Comparison of ENCODE assay signal across 11 mouse cellular contexts in the genomic region with DNA sequence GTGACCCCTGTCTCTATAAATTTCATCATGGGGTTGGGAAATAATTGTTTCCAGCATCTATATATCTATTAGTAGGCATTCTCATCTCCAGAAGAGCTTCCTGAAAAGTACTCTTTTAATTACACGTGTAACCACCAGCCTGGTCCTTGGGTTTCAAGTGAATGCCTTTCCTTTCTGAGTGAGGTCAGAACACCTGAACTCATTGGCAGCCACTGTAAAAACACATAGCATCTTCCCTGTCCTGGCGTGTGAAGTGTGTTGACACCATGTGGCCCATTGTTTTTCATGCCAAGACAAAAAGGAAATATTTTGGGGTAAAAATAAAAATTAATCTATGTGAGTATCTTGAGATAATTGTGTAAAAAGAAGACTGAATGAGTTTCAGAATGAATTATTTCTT.
DNase-seq lines count a peak whose midpoint lies in the region; ATAC-seq and TF ChIP-seq lines count a peak whose summit lies in the region.
"Had no signal": no experiment of that assay in that cellular context is flagged by ENCODE, and none has a peak within 500 bp of the region (broad histone marks: within the 10 kb centered on the region; RNA-seq: fewer than 3 reads in every experiment).

No protein-coding gene starts in this region.

- 0 out of 2 replicates have a peak, but pooled peaks cover 5% of the 10 kb centered on the region for H3K9me3 ChIP-seq in forebrain, embryonic 10.5 days
- no peaks in the 10 kb centered on the region; the same call in 1 of the 2 replicates for H3K9me3 ChIP-seq in hindbrain, embryonic 16.5 days (ENCODE audit: control insufficient read depth, low read length)
- no peaks in the 10 kb centered on the region for H3K9me3 ChIP-seq in neural tube, embryonic 11.5 days (ENCODE audit: control insufficient read depth, low read length)
- H3K9me3 ChIP-seq: G1E had no signal

- H3K9ac ChIP-seq in hindbrain, embryonic 16.5 days (ENCODE audit: low read depth, low read length) = no peak overlapping the region
- H3K9ac ChIP-seq in neural tube, embryonic 11.5 days (ENCODE audit: low read length) = no peak overlapping the region

- no peak overlapping the region for H3K4me2 ChIP-seq in hindbrain, embryonic 16.5 days (ENCODE audit: low read length)
- H3K4me2 ChIP-seq in neural tube, embryonic 11.5 days (ENCODE audit: low read depth) = no peak overlapping the region
- H3K4me2 ChIP-seq: liver, embryonic 11.5 days had no signal

- intact Hi-C loops in gastrocnemius, adult 2 months (cut with DNase I) = no loop called here

- DNase-seq in gastrocnemius, adult 2 months = no peak
- DNase-seq in gastrocnemius, adult 8-10 months (ENCODE audit: low spot score in 2 of 2) = no peak
- no peak for DNase-seq in forebrain, embryonic 10.5 days (ENCODE audit: extremely low spot score, low spot score)
- DNase-seq in neural tube, embryonic 11.5 days (ENCODE audit: low spot score) = no peak
- no peak for DNase-seq in adrenal gland, postnatal 10 days
- no peak for DNase-seq in urinary bladder, adult 2 months (ENCODE audit: low spot score)
- no peak for DNase-seq in left cerebral cortex, adult 9 months (ENCODE audit: low spot score in 2 of 2)
- DNase-seq: thymus, postnatal 36 days had no signal

- 67% methylated on average over 2 of the region's 2 CpGs for WGBS in forebrain, embryonic 10.5 days
- 21% methylated on average over 2 of the region's 2 CpGs for WGBS in hindbrain, embryonic 16.5 days
- 41% methylated on average over 2 of the region's 2 CpGs for WGBS in neural tube, embryonic 11.5 days

- peaks cover 8% of the 10 kb centered on the region for H3K36me3 ChIP-seq in forebrain, embryonic 10.5 days (replicated peaks)
- no peaks in the 10 kb centered on the region for H3K36me3 ChIP-seq in hindbrain, embryonic 16.5 days (ENCODE audit: control insufficient read depth, insufficient read depth, low read length)
- no peaks in the 10 kb centered on the region for H3K36me3 ChIP-seq in neural tube, embryonic 11.5 days (ENCODE audit: control insufficient read depth, insufficient read depth, low read length)

- no peak for TF ChIP-seq CTCF in gastrocnemius, adult 2 months (IDR thresholded peaks at IDR 0.05)

- peak; percentile 43; the same call in 1 of the 2 replicates for ATAC-seq in hindbrain, embryonic 16.5 days
- ATAC-seq in neural tube, embryonic 11.5 days (ENCODE audit: insufficient read depth, low FRiP score, low TSS enrichment) = no peak

- H3K27me3 ChIP-seq in forebrain, embryonic 10.5 days (ENCODE audit: poor library complexity, severe bottlenecking) = no peaks in the 10 kb centered on the region
- H3K27me3 ChIP-seq in hindbrain, embryonic 16.5 days (replicated peaks; ENCODE audit: control insufficient read depth, insufficient read depth, low read length) = no peaks in the 10 kb centered on the region
- no peaks in the 10 kb centered on the region for H3K27me3 ChIP-seq in neural tube, embryonic 11.5 days (ENCODE audit: control insufficient read depth, insufficient read depth, low read length)

- H3K4me3 ChIP-seq in gastrocnemius, adult 2 months = no peak overlapping the region
- H3K4me3 ChIP-seq in forebrain, embryonic 10.5 days = no peak overlapping the region
- no peak overlapping the region for H3K4me3 ChIP-seq in hindbrain, embryonic 16.5 days (ENCODE audit: low read length)
- no peak overlapping the region for H3K4me3 ChIP-seq in neural tube, embryonic 11.5 days (ENCODE audit: low read depth, low read length)

- peaks cover 37% of the 10 kb centered on the region for H3K4me1 ChIP-seq in forebrain, embryonic 10.5 days
- H3K4me1 ChIP-seq in hindbrain, embryonic 16.5 days (ENCODE audit: control insufficient read depth, insufficient read depth, low read depth, low read length) = peaks cover 5% of the 10 kb centered on the region
- H3K4me1 ChIP-seq in neural tube, embryonic 11.5 days (ENCODE audit: control insufficient read depth, insufficient read depth, low read length) = peaks cover 5% of the 10 kb centered on the region; the same call in 1 of the 2 replicates

- peak overlapping the region; percentile 41; the same call in 1 of the 2 replicates for H3K27ac ChIP-seq in gastrocnemius, adult 2 months
- peak overlapping the region; percentile 79 for H3K27ac ChIP-seq in forebrain, embryonic 10.5 days
- peak overlapping the region; percentile 59 for H3K27ac ChIP-seq in hindbrain, embryonic 16.5 days (ENCODE audit: low read depth, low read length)
- 0 out of 2 replicates have a peak overlapping the region, but pooled peaks have one; percentile 54 for H3K27ac ChIP-seq in neural tube, embryonic 11.5 days (ENCODE audit: low read depth, low read length)
